Mouse (Mus musculus): Measurements from ENCODE around the gene Crhbp. TPM values are rescaled to one million over a fixed set of nuclear protein-coding genes. Genes with fewer than 3 reads are reported as not detected.

The Crhbp gene
- polyA plus RNA-seq, 1 experiment from 2014 or later = 0.12 TPM

GRCm38 (mm10) chr13:95449730-95450129 is 5.0 kb upstream of the Crhbp start:
- H3K9me3 ChIP-seq = no peaks in the 10 kb centered on the region
- no peak overlapping the region for H3K9ac ChIP-seq
- H3K4me1 ChIP-seq = no peaks in the 10 kb centered on the region
- no peak for ATAC-seq (ENCODE audit: insufficient number of reproducible peaks, low FRiP score, low TSS enrichment, low read depth)
- no peak overlapping the region for H3K27ac ChIP-seq
- no peak overlapping the region for H3K4me3 ChIP-seq
- WGBS = 66% methylated on average over 3 of the region's 3 CpGs
- peaks cover 7% of the 10 kb centered on the region for H3K27me3 ChIP-seq
- no peaks in the 10 kb centered on the region for H3K36me3 ChIP-seq
- no peak overlapping the region for H3K4me2 ChIP-seq

- no peak overlapping the region for H3K27ac ChIP-seq
- H3K4me1 ChIP-seq = peaks cover 12% of the 10 kb centered on the region
- H3K4me3 ChIP-seq = peak overlapping the region; percentile 42
- peak overlapping the region; percentile 88 for H3K4me2 ChIP-seq
- H3K27me3 ChIP-seq = peaks cover 30% of the 10 kb centered on the region
- WGBS = 13% methylated on average over 7 of the region's 7 CpGs
- H3K9me3 ChIP-seq = no peaks in the 10 kb centered on the region
- no peaks in the 10 kb centered on the region for H3K36me3 ChIP-seq
- H3K9ac ChIP-seq = no peak overlapping the region
- no peak for ATAC-seq (ENCODE audit: insufficient number of reproducible peaks, low FRiP score, low TSS enrichment, low read depth)
These were observed 433 bp downstream of the Crhbp start for GRCm38 (mm10) chr13:95444291-95444690.

GRCm38 (mm10) chr13:95443376-95444233 is 1.1 kb downstream of the Crhbp start:
- Histone ChIP-seq H3K4me2 (peak overlapping the region; percentile 88), H3K4me3 (peak overlapping the region; percentile 42), H3K36me3 (no peaks in the 10 kb centered on the region), H3K4me1 (peaks cover 12% of the 10 kb centered on the region), H3K9ac (peak overlapping the region; percentile 23; the same call in 1 of the 2 replicates), H3K9me3 (no peaks in the 10 kb centered on the region), H3K27me3 (peaks cover 30% of the 10 kb centered on the region), H3K27ac (no peak overlapping the region)
- 0 out of 2 replicates have a peak, but pooled peaks have one; percentile 48 for ATAC-seq (ENCODE audit: insufficient number of reproducible peaks, low FRiP score, low TSS enrichment, low read depth)
- under 1% methylated on average over 45 of the region's 46 CpGs for WGBS

- 0 out of 2 replicates have a peak overlapping the region, but pooled peaks have one; percentile 4 for H3K9ac ChIP-seq
- H3K27me3 ChIP-seq = peaks cover 30% of the 10 kb centered on the region
- H3K4me2 ChIP-seq = peak overlapping the region; percentile 88; the same call in 1 of the 2 replicates
- ATAC-seq (ENCODE audit: insufficient number of reproducible peaks, low FRiP score, low TSS enrichment, low read depth) = no peak
- H3K9me3 ChIP-seq = no peaks in the 10 kb centered on the region
- WGBS = 6% methylated on average over 4 of the region's 4 CpGs
- peaks cover 12% of the 10 kb centered on the region for H3K4me1 ChIP-seq
- no peak overlapping the region for H3K27ac ChIP-seq
- peak overlapping the region; percentile 42 for H3K4me3 ChIP-seq
- H3K36me3 ChIP-seq = no peaks in the 10 kb centered on the region
These were observed 1.8 kb downstream of the Crhbp start for GRCm38 (mm10) chr13:95442901-95443300.

GRCm38 (mm10) chr13:95439569-95439968 is 5.2 kb downstream of the Crhbp start:
- no peak overlapping the region for H3K4me2 ChIP-seq
- no peaks in the 10 kb centered on the region for H3K9me3 ChIP-seq
- no peak overlapping the region for H3K27ac ChIP-seq
- H3K27me3 ChIP-seq = peaks cover 21% of the 10 kb centered on the region
- no peak for ATAC-seq (ENCODE audit: insufficient number of reproducible peaks, low FRiP score, low TSS enrichment, low read depth)
- peaks cover 12% of the 10 kb centered on the region for H3K4me1 ChIP-seq
- no peak overlapping the region for H3K9ac ChIP-seq
- H3K4me3 ChIP-seq = no peak overlapping the region
- 77% methylated on average over 5 of the region's 5 CpGs for WGBS
- no peaks in the 10 kb centered on the region for H3K36me3 ChIP-seq

GRCm38 (mm10) chr13:95431760-95432159 is 13.0 kb downstream of the Crhbp start:
- WGBS = 84% methylated on average over 10 of the region's 10 CpGs
- Histone ChIP-seq H3K9me3 (no peaks in the 10 kb centered on the region), H3K27me3 (no peaks in the 10 kb centered on the region), H3K4me2 (no peak overlapping the region), H3K27ac (no peak overlapping the region), H3K4me1 (no peaks in the 10 kb centered on the region), H3K36me3 (no peaks in the 10 kb centered on the region), H3K9ac (no peak overlapping the region), H3K4me3 (no peak overlapping the region)
- no peak for ATAC-seq (ENCODE audit: insufficient number of reproducible peaks, low FRiP score, low TSS enrichment, low read depth)

- WGBS = 88% methylated on average over 3 of the region's 3 CpGs
- H3K9me3 ChIP-seq = no peaks in the 10 kb centered on the region
- no peak overlapping the region for H3K9ac ChIP-seq
- H3K27ac ChIP-seq = no peak overlapping the region
- no peaks in the 10 kb centered on the region for H3K4me1 ChIP-seq
- H3K4me2 ChIP-seq = no peak overlapping the region
- H3K36me3 ChIP-seq = no peaks in the 10 kb centered on the region
- no peaks in the 10 kb centered on the region for H3K27me3 ChIP-seq
- H3K4me3 ChIP-seq = no peak overlapping the region
- no peak for ATAC-seq (ENCODE audit: insufficient number of reproducible peaks, low FRiP score, low TSS enrichment, low read depth)
These were observed 17.2 kb downstream of the Crhbp start for GRCm38 (mm10) chr13:95427499-95427898.

- WGBS = 65% methylated on average over 6 of the region's 6 CpGs
- Histone ChIP-seq H3K9me3 (no peaks in the 10 kb centered on the region), H3K27me3 (no peaks in the 10 kb centered on the region), H3K36me3 (no peaks in the 10 kb centered on the region), H3K4me3 (no peak overlapping the region), H3K4me1 (no peaks in the 10 kb centered on the region), H3K27ac (no peak overlapping the region), H3K9ac (no peak overlapping the region), H3K4me2 (no peak overlapping the region)
- ATAC-seq (ENCODE audit: insufficient number of reproducible peaks, low FRiP score, low TSS enrichment, low read depth) = no peak
These were observed 18.3 kb downstream of the Crhbp start for GRCm38 (mm10) chr13:95426421-95426820.

GRCm38 (mm10) chr13:95425484-95425883 is 19.2 kb downstream of the Crhbp start:
- no peak overlapping the region for H3K27ac ChIP-seq
- no peaks in the 10 kb centered on the region for H3K27me3 ChIP-seq
- H3K4me3 ChIP-seq = no peak overlapping the region
- H3K9ac ChIP-seq = no peak overlapping the region
- WGBS = 56% methylated on average over 6 of the region's 6 CpGs
- H3K4me2 ChIP-seq = no peak overlapping the region
- H3K4me1 ChIP-seq = no peaks in the 10 kb centered on the region
- no peaks in the 10 kb centered on the region for H3K9me3 ChIP-seq
- no peak for ATAC-seq (ENCODE audit: insufficient number of reproducible peaks, low FRiP score, low TSS enrichment, low read depth)
- no peaks in the 10 kb centered on the region for H3K36me3 ChIP-seq

GRCm38 (mm10) chr13:95424932-95425331 is 19.8 kb downstream of the Crhbp start:
- Histone ChIP-seq H3K9me3 (no peaks in the 10 kb centered on the region), H3K36me3 (no peaks in the 10 kb centered on the region), H3K4me3 (no peak overlapping the region), H3K27ac (no peak overlapping the region), H3K27me3 (no peaks in the 10 kb centered on the region), H3K4me1 (no peaks in the 10 kb centered on the region), H3K4me2 (no peak overlapping the region), H3K9ac (no peak overlapping the region)
- no peak for ATAC-seq (ENCODE audit: insufficient number of reproducible peaks, low FRiP score, low TSS enrichment, low read depth)
- WGBS = 68% methylated on average over 7 of the region's 7 CpGs

GRCm38 (mm10) chr13:95419204-95419749 is 25.4 kb downstream of the Crhbp start:
- Histone ChIP-seq H3K4me1 (peaks cover 3% of the 10 kb centered on the region; the same call in 1 of the 2 replicates), H3K9me3 (no peaks in the 10 kb centered on the region), H3K4me3 (no peak overlapping the region), H3K36me3 (no peaks in the 10 kb centered on the region), H3K27me3 (no peaks in the 10 kb centered on the region), H3K27ac (no peak overlapping the region), H3K9ac (no peak overlapping the region), H3K4me2 (no peak overlapping the region)
- ATAC-seq (ENCODE audit: insufficient number of reproducible peaks, low FRiP score, low TSS enrichment, low read depth) = no peak
- WGBS = 25% methylated on average over 8 of the region's 8 CpGs

GRCm38 (mm10) chr13:95418575-95419203 is 26.0 kb downstream of the Crhbp start:
- Histone ChIP-seq H3K27ac (no peak overlapping the region), H3K4me2 (no peak overlapping the region), H3K27me3 (no peaks in the 10 kb centered on the region), H3K36me3 (no peaks in the 10 kb centered on the region), H3K9me3 (no peaks in the 10 kb centered on the region), H3K9ac (no peak overlapping the region), H3K4me3 (no peak overlapping the region), H3K4me1 (peaks cover 3% of the 10 kb centered on the region; the same call in 1 of the 2 replicates)
- ATAC-seq (ENCODE audit: insufficient number of reproducible peaks, low FRiP score, low TSS enrichment, low read depth) = no peak
- WGBS = 60% methylated on average over 6 of the region's 6 CpGs

All from limb, embryonic 15.5 days (tissue).